Mouse (Mus musculus): ENCODE data around the gene Doc2b. TPM values are rescaled to one million over a fixed set of nuclear protein-coding genes. Genes with fewer than 3 reads are reported as not detected.

The Doc2b gene
- polyA plus RNA-seq, 1 experiment from 2014 or later, result 0.62 TPM

- H3K9ac ChIP-seq (ENCODE audit: low read depth, low read length), result no peak overlapping the region
- H3K4me2 ChIP-seq (replicated peaks; ENCODE audit: low read depth, low read length), result no peak overlapping the region
- 72% methylated on average over 5 of the region's 5 CpGs for WGBS
- H3K4me1 ChIP-seq (replicated peaks; ENCODE audit: control insufficient read depth, insufficient read depth, low read length), result no peaks in the 10 kb centered on the region
- no peaks in the 10 kb centered on the region for H3K9me3 ChIP-seq (ENCODE audit: control insufficient read depth, low read length)
- H3K27me3 ChIP-seq (ENCODE audit: control insufficient read depth, insufficient read depth, low read length), result no peaks in the 10 kb centered on the region
- H3K4me3 ChIP-seq (ENCODE audit: low read depth, low read length), result no peak overlapping the region
- no peak overlapping the region for H3K27ac ChIP-seq (ENCODE audit: low read depth, low read length)
- DNase-seq (ENCODE audit: low spot score) (no peak), ATAC-seq (ENCODE audit: low FRiP score) (no peak)
- H3K36me3 ChIP-seq (ENCODE audit: control insufficient read depth, insufficient read depth, low read length), result no peaks in the 10 kb centered on the region
Measured at GRCm38 (mm10) chr11:75772562-75772961, 23.3 kb downstream of the Doc2b start.

DNA sequence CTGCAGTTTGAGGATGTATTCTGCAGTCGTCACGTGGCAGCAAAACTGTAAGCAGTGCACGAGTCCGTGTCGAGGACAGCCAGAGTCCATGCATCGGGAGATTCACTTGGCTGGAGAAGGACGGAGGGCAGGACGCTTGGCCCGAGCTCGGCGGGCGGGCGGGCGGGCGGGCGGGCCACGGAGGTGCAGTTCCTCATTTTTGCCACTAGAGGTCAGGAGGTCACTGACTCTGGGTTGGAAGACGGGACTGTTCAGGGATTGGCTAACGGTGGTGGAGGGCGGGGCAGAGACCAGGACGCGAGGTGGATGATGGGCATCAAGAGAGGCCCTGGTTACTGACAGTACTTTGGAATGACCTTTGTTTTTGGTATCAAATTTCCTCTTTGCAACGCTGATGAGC is 26.6 kb downstream of the Doc2b start:
- Histone ChIP-seq H3K9ac (ENCODE audit: low read depth, low read length) (no peak overlapping the region), H3K9me3 (ENCODE audit: control insufficient read depth, low read length) (no peaks in the 10 kb centered on the region), H3K27me3 (ENCODE audit: control insufficient read depth, insufficient read depth, low read length) (no peaks in the 10 kb centered on the region), H3K27ac (ENCODE audit: low read depth, low read length) (no peak overlapping the region), H3K4me2 (replicated peaks; ENCODE audit: low read depth, low read length) (no peak overlapping the region), H3K4me1 (replicated peaks; ENCODE audit: control insufficient read depth, insufficient read depth, low read length) (no peaks in the 10 kb centered on the region), H3K4me3 (ENCODE audit: low read depth, low read length) (no peak overlapping the region), H3K36me3 (ENCODE audit: control insufficient read depth, insufficient read depth, low read length) (0 out of 2 replicates have a peak, but pooled peaks cover 2% of the 10 kb centered on the region)
- DNase-seq (ENCODE audit: low spot score) (peak; percentile 89), ATAC-seq (ENCODE audit: low FRiP score) (peak; percentile 92)
- under 1% methylated on average over 23 of the region's 23 CpGs for WGBS

DNA sequence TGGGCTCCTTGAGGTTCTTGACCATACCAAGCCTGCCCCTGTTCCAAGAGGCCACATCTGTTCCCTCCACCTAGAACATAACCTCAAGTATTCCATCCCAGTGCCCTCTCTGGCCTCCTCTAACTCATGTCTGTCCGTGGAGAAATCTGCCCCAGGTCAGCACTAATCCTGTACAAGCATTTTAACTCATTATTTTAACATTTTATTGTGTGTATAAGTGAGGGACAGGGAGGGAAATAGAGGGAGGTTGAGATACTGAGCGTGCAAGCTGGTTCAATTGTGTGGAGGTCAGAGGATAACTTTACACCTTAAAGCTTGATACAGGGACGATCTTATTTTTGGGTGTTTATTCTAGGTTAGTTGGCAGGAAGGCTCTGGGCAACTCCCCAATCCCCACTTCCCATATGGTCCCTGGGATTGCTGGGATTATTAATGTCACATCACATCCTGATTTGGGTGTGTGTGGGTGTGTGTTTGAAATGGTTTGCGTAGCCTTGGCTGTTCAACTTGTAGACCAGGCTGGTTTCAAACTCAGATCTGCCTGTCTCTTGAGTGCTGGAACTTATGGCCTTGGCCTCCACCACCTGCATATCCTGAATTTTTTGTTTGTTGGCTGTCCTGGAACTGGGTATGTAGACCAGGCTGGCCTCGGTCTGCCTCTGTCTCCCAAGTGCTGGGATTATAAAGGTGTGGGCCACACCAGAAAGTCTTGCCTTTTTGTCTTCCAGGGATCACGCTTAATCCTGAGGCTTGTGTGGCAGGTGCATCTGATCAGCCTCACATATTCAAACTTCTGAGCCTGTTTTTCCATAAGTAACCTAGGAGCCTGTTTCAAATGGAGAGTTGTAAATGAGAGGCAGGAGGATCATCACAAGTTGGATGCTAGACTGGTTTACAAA is 27.5 kb downstream of the Doc2b start:
- Histone ChIP-seq H3K9me3 (ENCODE audit: control insufficient read depth, low read length) (no peaks in the 10 kb centered on the region), H3K27ac (ENCODE audit: low read depth, low read length) (no peak overlapping the region), H3K4me2 (replicated peaks; ENCODE audit: low read depth, low read length) (no peak overlapping the region), H3K4me3 (ENCODE audit: low read depth, low read length) (no peak overlapping the region), H3K27me3 (ENCODE audit: control insufficient read depth, insufficient read depth, low read length) (no peaks in the 10 kb centered on the region), H3K9ac (ENCODE audit: low read depth, low read length) (no peak overlapping the region), H3K36me3 (ENCODE audit: control insufficient read depth, insufficient read depth, low read length) (0 out of 2 replicates have a peak, but pooled peaks cover 2% of the 10 kb centered on the region), H3K4me1 (replicated peaks; ENCODE audit: control insufficient read depth, insufficient read depth, low read length) (no peaks in the 10 kb centered on the region)
- DNase-seq (ENCODE audit: low spot score) (no peak), ATAC-seq (ENCODE audit: low FRiP score) (no peak)
- WGBS, result 63% methylated on average over 6 of the region's 6 CpGs

DNA sequence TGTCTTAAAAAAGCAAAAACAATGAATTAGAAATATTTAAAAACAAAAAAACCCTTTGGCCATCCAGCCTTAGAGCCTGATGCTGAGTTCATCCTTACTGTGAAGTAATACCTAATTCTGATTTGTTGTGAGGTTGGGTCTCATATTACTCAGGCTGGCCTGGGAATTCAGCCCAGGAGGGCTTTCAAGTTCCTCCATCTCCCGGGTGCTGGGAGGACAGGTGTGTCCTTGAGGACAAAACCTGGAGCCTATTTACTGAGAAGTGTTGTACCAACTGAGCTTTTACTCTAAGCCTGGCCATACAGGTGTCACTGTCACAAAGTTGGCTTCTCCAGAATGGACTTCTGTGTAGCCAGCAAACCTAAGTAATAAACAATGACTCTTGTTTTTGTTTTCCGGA is 28.8 kb downstream of the Doc2b start:
- Histone ChIP-seq H3K27me3 (ENCODE audit: control insufficient read depth, insufficient read depth, low read length) (no peaks in the 10 kb centered on the region), H3K9me3 (ENCODE audit: control insufficient read depth, low read length) (no peaks in the 10 kb centered on the region), H3K9ac (ENCODE audit: low read depth, low read length) (no peak overlapping the region), H3K4me1 (replicated peaks; ENCODE audit: control insufficient read depth, insufficient read depth, low read length) (no peaks in the 10 kb centered on the region), H3K4me3 (ENCODE audit: low read depth, low read length) (no peak overlapping the region), H3K36me3 (ENCODE audit: control insufficient read depth, insufficient read depth, low read length) (0 out of 2 replicates have a peak, but pooled peaks cover 2% of the 10 kb centered on the region), H3K27ac (ENCODE audit: low read depth, low read length) (no peak overlapping the region), H3K4me2 (replicated peaks; ENCODE audit: low read depth, low read length) (no peak overlapping the region)
- DNase-seq (ENCODE audit: low spot score), result no peak
- ATAC-seq (ENCODE audit: low FRiP score), result no peak
- WGBS, result 81% methylated on average over 2 of the region's 2 CpGs

DNA sequence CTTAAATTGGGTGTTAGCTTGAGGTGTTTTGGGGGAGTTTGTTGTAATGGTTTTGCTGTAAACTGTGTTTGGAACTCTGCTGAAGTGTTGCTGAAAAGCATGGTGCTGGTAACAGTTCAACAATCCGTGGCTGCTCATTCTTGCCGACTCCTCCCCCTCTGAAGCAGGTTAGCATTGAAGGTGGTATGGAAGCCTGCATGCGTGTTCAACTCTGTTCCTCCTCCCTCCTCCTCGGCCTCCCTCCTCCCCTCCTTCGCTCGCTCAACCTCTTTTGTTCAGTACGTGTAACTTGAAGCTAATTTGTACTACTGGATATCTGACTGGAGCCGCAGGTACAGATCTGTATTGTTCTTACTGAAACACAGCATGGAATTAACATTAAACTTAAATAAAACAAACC is 30.7 kb downstream of the Doc2b start:
- DNase-seq (ENCODE audit: low spot score), result no peak
- H3K9ac ChIP-seq (ENCODE audit: low read depth, low read length), result no peak overlapping the region
- H3K4me3 ChIP-seq (ENCODE audit: low read depth, low read length), result no peak overlapping the region
- no peak for ATAC-seq (ENCODE audit: low FRiP score)
- no peak overlapping the region for H3K27ac ChIP-seq (ENCODE audit: low read depth, low read length)
- no peak overlapping the region for H3K4me2 ChIP-seq (replicated peaks; ENCODE audit: low read depth, low read length)
- 89% methylated on average over 8 of the region's 8 CpGs for WGBS
- H3K9me3 ChIP-seq (ENCODE audit: control insufficient read depth, low read length), result no peaks in the 10 kb centered on the region
- no peaks in the 10 kb centered on the region for H3K4me1 ChIP-seq (replicated peaks; ENCODE audit: control insufficient read depth, insufficient read depth, low read length)
- H3K27me3 ChIP-seq (ENCODE audit: control insufficient read depth, insufficient read depth, low read length), result no peaks in the 10 kb centered on the region
- H3K36me3 ChIP-seq (ENCODE audit: control insufficient read depth, insufficient read depth, low read length), result 0 out of 2 replicates have a peak, but pooled peaks cover 2% of the 10 kb centered on the region

- no peak overlapping the region for H3K4me2 ChIP-seq (replicated peaks; ENCODE audit: low read depth, low read length)
- no peak overlapping the region for H3K27ac ChIP-seq (ENCODE audit: low read depth, low read length)
- 0 out of 2 replicates have a peak, but pooled peaks cover 2% of the 10 kb centered on the region for H3K36me3 ChIP-seq (ENCODE audit: control insufficient read depth, insufficient read depth, low read length)
- no peaks in the 10 kb centered on the region for H3K4me1 ChIP-seq (replicated peaks; ENCODE audit: control insufficient read depth, insufficient read depth, low read length)
- no peaks in the 10 kb centered on the region for H3K9me3 ChIP-seq (ENCODE audit: control insufficient read depth, low read length)
- DNase-seq (ENCODE audit: low spot score), result no peak
- no peak overlapping the region for H3K9ac ChIP-seq (ENCODE audit: low read depth, low read length)
- ATAC-seq (ENCODE audit: low FRiP score), result no peak
- H3K4me3 ChIP-seq (ENCODE audit: low read depth, low read length), result no peak overlapping the region
- WGBS, result 85% methylated on average over 4 of the region's 4 CpGs
- H3K27me3 ChIP-seq (ENCODE audit: control insufficient read depth, insufficient read depth, low read length), result no peaks in the 10 kb centered on the region
Measured at GRCm38 (mm10) chr11:75764521-75765023, 31.3 kb downstream of the Doc2b start.

GRCm38 (mm10) chr11:75762708-75763107 is 33.1 kb downstream of the Doc2b start:
- Histone ChIP-seq H3K27ac (ENCODE audit: low read depth, low read length) (no peak overlapping the region), H3K4me1 (replicated peaks; ENCODE audit: control insufficient read depth, insufficient read depth, low read length) (no peaks in the 10 kb centered on the region), H3K4me2 (replicated peaks; ENCODE audit: low read depth, low read length) (no peak overlapping the region), H3K27me3 (ENCODE audit: control insufficient read depth, insufficient read depth, low read length) (no peaks in the 10 kb centered on the region), H3K9me3 (ENCODE audit: control insufficient read depth, low read length) (no peaks in the 10 kb centered on the region), H3K36me3 (ENCODE audit: control insufficient read depth, insufficient read depth, low read length) (0 out of 2 replicates have a peak, but pooled peaks cover 5% of the 10 kb centered on the region), H3K9ac (ENCODE audit: low read depth, low read length) (no peak overlapping the region), H3K4me3 (ENCODE audit: low read depth, low read length) (no peak overlapping the region)
- ATAC-seq (ENCODE audit: low FRiP score) (no peak), DNase-seq (ENCODE audit: low spot score) (no peak)
- WGBS, result 87% methylated on average over 2 of the region's 2 CpGs

DNA sequence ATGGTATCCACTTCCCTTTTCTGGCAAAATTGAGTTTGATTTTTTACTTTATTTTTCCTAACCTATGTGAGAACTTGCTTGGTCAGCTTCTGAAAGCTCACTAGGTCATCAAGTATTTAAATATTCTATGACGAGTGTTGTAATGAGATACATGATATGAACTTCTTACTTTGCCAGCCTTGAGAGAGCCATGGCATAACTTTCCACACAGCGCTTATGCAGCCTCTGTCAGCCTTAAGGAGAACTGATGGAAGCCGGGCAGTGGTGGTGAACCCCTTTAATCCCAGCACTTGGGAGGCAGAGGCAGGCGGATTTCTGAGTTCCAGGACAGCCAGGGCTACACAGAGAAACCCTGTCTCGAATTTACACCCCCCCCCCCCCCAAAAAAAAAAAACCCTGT is 35.1 kb downstream of the Doc2b start:
- H3K9me3 ChIP-seq (ENCODE audit: control insufficient read depth, low read length), result no peaks in the 10 kb centered on the region
- H3K4me2 ChIP-seq (replicated peaks; ENCODE audit: low read depth, low read length), result no peak overlapping the region
- H3K27me3 ChIP-seq (ENCODE audit: control insufficient read depth, insufficient read depth, low read length), result no peaks in the 10 kb centered on the region
- ATAC-seq (ENCODE audit: low FRiP score), result no peak
- WGBS, result 96% methylated on average over 5 of the region's 5 CpGs
- H3K36me3 ChIP-seq (ENCODE audit: control insufficient read depth, insufficient read depth, low read length), result 0 out of 2 replicates have a peak, but pooled peaks cover 11% of the 10 kb centered on the region
- H3K4me1 ChIP-seq (replicated peaks; ENCODE audit: control insufficient read depth, insufficient read depth, low read length), result no peaks in the 10 kb centered on the region
- no peak overlapping the region for H3K27ac ChIP-seq (ENCODE audit: low read depth, low read length)
- DNase-seq (ENCODE audit: low spot score), result no peak
- no peak overlapping the region for H3K4me3 ChIP-seq (ENCODE audit: low read depth, low read length)
- no peak overlapping the region for H3K9ac ChIP-seq (ENCODE audit: low read depth, low read length)

DNA sequence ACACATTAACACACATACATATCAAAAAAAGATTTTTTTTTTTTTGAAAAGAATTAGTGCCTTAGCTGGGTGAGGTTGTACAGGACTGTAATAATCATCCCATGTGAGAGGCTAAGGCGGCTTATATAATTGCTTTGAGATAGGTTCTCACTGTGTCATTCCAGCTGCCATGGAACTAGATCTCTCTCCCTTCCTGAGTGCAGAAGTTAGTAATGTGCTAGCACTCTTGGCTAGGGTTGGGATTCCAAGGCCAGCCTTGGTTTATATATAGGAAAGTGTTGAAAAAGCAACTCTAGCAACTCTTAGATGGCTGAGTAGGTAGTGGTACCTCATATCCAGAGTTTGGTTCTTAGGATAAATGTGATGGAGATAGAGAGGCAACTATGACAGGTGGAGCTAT is 37.3 kb downstream of the Doc2b start:
- Histone ChIP-seq H3K27me3 (ENCODE audit: control insufficient read depth, insufficient read depth, low read length) (no peaks in the 10 kb centered on the region), H3K4me3 (ENCODE audit: low read depth, low read length) (no peak overlapping the region), H3K27ac (ENCODE audit: low read depth, low read length) (no peak overlapping the region), H3K36me3 (ENCODE audit: control insufficient read depth, insufficient read depth, low read length) (0 out of 2 replicates have a peak, but pooled peaks cover 9% of the 10 kb centered on the region), H3K9me3 (ENCODE audit: control insufficient read depth, low read length) (no peaks in the 10 kb centered on the region), H3K4me2 (replicated peaks; ENCODE audit: low read depth, low read length) (no peak overlapping the region), H3K4me1 (replicated peaks; ENCODE audit: control insufficient read depth, insufficient read depth, low read length) (no peaks in the 10 kb centered on the region), H3K9ac (ENCODE audit: low read depth, low read length) (no peak overlapping the region)
- WGBS, result 95% methylated on average over 1 of the region's 1 CpGs
- DNase-seq (ENCODE audit: low spot score) (no peak), ATAC-seq (ENCODE audit: low FRiP score) (no peak)

All from hindbrain, embryonic 11.5 days (tissue).